Mouse (Mus musculus): ENCODE measurements around the gene Krt36.
A peak's percentile ranks its signal among the peaks of the same experiment; 100 is the strongest.

The Krt36 gene

DNA sequence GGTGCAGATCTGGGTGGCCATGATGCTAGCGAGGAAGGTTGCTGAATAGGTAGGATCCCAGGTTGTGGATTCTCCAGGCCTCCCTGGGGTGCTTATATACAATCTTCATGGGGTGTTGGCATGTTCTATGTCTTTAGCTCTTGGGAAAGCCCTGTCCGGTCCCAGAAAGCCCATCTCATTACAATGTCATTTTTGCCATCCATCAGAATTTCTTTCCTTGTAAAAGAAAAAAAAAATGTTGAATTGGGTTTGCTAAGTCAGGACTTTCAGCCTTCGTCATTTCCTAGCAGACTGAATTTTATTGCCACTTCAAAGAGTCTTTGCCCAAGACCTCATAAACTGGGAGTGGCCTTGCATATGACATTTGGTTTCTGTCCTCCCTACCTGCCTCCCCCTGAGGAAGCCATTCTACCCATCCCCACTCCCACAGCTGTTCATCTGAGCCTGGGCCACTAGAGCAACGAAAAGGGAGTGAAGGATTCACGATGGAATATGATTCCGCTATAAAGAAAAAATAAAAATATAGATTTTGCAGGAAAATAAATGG lies at the start of gene Krt36:
Gene Krt36 (minus strand): TSS at position 51 of the 547 bp plus-strand sequence.
- no peak for DNase-seq

DNA sequence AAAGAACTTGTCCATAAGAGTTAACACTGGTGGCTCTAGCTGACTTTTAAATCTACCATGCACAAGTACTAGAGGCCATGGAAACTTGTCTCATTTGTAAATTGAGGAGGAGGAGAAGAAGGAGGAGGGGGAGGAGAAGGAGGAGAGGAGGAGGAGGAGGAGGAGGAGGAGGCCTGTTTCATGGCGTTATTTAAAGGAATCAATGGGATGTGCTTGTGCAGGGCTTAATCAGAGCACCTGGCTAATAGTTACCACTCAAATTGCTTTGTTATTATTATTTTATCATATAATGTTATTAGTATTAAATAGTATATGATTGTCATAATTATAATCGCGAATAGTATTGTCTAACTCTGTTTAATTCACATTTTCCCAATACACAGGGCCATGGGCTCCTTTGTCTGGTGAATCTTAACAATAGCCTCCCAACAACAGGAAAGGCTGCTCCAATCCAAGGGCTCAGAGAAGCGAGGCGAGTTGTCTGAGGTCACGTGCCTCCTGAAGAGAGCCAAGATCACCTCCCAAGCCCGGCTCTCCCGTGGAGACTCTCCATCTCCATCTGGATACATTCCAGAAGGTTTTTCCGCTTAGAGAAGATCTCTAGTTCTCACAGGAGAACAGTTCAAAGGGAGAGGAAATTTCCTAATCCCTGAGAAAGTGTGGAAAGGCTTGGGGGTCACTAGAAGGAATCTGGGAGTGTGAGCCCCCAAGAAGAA lies 43.3 kb upstream of the Krt36 start, which contains the start of gene Krt19:
Gene Krt19 (minus strand): TSS at position 51 of the 716 bp plus-strand sequence.
- DNase-seq: no peak

DNA sequence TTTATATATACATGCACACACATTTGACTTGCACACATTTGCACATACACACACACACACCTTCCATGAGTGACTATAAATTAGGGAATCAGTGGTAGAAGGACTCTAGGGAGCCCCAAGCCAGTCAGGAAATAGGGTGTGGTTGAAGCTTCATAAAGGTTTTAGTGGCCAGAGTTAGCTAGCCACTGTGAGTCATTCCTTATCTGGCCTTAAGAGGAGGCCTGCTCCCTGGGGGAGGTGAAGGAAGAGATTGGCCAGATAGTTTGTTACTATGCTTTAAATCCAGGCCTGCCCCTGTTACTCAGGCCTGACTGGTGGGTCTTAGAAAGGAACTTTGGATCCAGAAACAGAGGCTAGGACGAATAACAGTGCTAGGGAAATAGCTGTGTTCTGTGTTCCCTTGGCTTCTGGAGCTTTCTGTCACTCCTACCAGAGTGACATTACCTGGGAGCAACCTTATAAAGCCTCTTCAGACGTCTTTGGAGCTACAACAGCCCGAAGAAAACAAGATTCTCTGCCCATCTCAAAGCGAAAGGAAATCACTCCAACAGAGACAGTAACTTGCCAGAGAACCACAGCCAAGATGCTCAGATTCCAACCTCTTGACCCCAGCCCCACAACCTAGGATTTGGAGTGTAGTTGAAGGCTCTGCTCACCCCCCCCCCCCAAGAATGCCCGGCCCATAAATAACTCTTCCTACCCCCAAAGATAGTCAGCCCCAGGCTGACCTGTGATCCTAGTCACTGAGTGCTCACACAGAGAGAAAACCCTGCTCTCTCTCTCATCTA lies 42.3 kb upstream of the Krt36 start:
- DNase-seq: no peak

DNA sequence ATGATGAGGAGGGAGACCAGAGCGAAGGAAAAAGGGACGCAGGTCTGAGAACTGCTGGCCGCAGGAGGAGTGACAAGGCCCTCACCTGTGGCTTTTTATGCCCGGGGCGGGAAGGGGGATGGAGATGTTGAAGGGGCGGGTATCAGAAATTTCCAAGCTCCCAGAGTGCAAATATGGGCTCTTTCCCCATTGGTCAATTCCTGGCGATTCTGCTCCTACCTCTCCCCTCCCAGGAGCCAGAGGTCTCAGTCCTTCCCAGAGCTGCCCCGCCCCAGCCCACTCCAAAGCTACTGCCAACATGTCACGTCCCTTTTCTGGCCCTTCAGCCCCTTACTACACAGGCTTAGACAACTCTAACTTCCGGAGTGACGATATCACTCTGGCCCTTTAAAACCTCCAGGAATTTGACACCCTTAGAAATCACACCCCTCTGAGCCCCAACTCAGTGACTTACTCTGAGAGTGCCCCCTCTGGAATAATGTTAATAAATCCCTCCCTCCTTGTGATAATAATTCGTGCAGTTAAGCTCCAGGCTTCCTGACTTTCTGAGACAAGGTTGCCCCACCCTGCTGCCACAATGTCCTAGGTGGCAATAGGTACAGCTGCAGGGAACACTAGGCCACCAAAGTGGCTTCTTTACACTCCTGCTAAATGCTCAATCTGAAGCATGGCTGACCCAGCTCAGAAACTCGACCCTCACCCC lies 40.6 kb upstream of the Krt36 start:
- no peak for DNase-seq

DNA sequence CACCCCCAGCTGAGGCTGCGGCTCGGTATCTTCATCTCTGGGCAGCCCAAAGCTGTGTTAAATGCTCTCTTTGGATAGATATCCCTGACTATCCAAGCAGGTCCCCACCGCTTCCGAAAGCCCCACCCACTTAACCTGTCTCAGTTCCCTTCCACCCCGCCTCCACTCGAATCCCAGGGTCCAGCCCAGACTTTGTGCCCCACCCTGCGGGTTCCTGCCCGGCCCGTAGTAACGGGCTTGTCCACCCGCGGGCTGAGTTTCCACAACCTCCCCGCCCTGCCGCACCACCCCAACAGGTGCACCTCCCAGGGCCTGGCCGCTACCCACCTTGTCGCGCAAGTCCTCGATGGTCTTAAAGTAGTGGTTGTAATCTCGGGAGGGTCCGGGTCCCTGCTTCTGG lies 39.7 kb upstream of the Krt36 start:
- no peak for DNase-seq

DNA sequence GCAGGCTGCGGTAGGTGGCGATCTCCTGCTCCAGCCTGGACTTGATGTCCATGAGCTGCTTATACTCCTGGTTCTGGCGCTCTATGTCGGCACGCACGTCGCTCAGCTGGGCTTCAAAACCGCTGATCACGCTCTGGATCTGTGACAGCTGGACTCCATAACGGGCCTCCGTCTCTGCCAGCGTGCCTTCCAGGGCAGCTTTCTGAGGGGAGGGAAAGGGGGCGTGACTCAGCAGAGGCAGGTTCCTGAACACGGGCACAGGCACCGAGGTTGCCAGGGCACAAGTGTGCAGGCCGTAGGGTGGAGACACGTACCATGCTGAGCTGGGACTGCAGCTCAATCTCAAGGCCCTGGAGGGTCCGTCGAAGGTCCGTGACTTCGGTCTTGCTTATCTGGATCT lies 35.5 kb upstream of the Krt36 start:
- DNase-seq: no peak

DNA sequence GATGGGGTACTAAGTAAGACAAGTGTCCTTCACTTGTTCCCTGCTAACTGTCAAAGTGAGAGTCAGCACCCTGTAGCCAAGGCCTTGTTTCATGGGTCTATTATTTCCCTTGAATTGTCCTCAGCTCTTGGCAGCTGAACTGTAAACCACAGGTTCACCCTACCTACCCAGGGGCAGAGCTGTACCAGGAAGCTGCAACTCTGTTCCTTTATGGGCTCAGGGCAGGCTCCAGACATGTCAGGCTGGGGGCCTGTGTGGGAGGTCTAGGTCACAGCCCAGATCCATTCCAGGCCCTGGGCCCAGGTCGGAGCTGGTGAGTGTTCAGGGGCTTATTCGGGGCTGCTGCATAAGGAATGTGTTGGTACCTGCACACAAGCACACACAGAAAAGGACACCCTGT lies 34.0 kb upstream of the Krt36 start:
- peak; percentile 10 for DNase-seq

DNA sequence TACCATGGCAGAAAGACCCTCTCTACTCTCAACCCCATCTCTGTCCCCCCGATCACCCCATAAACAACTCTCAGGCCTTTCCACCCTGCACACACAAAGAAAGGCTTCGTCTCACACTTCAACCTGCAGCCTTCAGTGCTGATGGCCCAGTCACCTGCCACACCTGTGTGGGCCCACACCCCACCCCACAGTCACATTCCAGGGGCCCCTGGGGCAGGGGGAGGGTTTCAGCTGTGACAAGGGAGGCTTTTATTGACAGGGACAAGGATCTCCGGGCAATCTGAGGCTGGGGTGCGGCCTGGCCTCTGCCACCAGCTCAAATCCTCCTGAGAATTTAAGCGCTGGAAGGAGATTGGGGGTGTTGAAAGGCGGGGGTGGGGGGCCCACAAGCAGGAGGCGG lies 33.4 kb upstream of the Krt36 start:
- DNase-seq: no peak

DNA sequence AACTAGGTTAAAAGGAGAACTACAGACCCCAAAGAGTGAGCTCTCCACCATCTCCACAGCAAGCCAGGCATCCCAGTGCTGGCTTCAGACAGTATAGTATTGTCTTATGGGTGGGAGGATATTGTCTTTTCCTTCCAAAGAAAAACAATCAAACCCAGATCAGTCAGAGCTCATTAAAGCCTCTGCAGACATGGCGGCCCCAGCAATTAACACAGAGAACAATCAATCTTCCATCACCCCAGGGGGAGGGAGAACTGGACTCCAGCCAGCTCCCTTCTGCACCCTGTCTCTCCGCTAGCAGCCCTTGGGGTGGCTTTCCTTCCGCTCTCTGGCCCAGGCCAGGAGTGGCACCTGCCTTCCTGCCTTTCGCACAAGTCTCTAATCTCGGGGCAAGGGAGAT lies 32.3 kb upstream of the Krt36 start:
- peak; percentile 95 for DNase-seq

DNA sequence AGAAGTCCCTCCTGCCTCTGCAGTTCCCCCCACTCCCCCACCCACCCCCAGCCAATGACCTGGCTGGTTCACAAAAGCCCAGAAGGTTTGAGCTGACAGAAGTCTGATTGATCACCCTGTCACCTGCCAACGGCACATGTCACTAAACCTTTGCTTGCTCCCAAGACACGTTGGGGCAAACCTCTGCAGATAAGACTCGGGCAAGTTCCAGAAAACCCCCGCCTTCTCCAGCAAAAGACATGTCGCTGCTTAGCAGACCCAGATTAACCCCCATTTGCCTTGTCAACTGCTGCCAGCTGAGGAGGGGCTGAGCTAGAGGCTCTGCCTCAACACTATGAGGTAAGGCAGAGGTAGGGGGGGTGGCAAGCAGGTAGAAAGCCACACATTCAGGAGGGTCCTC lies 31.1 kb upstream of the Krt36 start:
- DNase-seq: peak; percentile 26

DNA sequence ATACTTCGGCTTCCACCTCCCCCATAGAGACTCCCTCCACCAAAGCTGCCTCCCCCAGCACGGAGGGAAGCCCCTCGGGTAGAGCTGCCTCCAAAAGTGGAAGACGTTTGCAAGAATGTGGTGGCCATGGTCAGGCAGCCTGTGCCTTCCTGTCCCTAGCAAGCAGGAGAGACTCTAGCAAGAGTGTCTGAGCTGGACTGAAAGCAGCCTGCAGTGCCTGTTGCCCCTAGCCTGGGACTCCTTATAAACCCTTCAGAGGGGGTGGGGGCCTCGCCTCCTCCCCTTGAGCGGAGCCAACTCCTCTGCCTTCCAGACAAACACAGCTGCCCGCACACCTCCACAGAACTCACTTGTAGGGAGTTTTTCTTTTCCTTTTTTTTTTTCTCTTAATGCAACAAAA lies 30.3 kb upstream of the Krt36 start, which contains the start of gene Krt15:
Gene Krt15 (minus strand): TSS at position 198 of the 400 bp plus-strand sequence.
- no peak for DNase-seq

DNA sequence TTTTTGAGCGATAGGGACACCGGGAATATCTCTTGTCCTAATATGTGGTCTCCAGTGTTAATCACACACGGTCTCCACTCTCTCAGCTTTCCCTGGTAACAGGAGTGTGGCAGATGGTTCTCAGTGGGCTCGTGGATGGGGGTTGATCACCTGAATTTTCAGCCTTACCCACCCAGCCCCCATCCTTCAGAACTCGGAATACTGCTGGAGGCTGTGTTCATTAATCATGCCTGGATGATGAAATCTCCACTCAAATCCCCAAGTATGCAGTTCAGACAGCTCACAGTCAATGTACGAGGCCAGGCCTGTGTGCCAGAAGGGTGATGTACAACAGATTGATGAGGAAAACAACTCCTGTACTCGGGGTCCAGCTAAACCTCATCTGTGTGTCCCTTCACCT lies 19.5 kb upstream of the Krt36 start:
- no peak for DNase-seq

DNA sequence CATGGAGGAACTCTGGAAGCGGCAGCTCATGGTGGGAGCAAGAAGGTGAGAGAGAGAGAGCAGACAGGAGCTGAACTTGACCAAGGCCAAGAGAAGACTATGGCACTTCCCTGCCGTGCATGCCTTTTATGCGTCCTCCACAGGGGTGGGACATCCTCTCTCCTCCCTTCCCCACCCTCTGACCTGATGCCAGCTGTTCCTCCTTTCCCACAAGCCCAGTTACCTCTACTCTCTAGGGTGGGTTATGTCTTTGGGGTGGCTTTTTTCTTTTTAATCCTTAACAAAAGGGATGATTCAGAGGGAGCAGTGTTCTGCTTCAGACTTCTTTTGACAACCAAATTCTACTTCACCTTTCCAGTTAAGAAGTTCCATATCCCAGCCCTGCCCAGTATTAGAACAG lies 16.0 kb upstream of the Krt36 start, which contains the start of gene Krt13:
Gene Krt13 (minus strand): TSS at position 101 of the 400 bp plus-strand sequence.
- no peak for DNase-seq

DNA sequence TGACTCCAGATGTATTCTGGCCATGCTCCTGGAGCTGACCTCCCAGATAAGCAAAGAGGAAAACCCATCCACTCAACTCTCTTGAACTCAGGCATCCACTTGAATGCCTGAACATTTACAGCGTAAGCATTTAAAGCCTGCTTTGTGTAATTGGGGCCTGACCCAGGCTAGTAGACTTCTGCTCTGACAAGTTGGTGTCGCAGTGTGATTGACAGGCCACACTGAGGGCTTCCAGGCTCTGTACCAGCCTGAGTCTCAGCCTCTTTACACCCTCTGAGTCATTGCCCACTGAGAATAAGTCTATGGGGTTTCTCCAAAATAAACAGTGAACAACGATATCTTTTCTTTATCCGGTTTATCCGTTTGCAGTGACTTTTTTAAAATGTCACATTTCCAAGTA lies 14.9 kb upstream of the Krt36 start:
- no peak for DNase-seq

DNA sequence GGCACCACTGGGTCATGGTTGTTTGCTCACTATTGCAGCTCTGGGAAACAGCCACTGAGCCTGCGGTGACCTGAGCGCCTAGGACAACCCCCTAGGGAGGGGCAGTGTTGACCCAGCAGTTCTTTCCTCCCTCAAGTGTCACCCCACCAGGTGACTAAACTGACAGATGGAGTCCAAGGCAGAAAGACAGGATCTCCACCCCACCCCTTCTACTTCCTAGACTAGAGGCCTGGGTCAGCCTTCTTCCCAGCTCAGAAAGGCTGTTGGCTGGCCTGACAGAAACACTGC lies 8.3 kb upstream of the Krt36 start:
- DNase-seq: no peak

DNA sequence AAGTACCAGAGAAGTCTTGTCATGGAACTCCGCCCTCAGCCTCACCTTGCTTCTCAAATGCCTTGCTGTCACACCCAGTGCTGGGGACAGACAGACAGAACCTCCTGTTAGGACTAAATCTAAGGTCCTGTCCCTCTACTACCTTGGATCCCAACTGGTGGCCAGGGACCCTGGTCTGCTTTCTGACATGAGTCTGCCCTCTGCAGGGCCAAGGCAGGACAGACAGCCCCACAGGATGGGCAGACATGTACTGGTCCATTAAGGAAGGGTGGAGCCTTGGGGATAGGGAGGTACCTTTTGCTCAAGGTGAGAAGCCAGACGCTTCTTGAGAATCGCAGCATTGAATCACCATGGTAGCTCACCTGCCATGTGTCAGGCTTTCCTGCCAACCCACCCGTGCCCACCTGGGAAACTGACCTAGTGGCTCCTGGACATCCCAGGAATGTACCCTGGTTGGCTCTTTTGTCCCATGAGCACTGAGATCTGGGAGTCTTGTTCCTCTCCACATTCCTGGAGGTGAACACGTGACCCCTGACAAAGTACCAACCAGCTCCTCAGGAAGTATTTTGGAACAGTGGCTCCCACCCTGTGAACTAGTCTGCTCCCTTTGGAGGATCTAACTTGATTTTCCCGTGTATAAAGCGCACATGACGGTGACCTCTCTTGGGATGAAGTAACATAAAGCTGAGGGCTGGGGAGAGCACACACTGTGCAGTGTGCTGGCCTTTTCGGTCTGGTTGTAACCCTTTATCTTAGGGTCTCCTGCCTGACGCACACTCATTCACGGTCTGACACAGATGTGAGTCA lies 7.7 kb upstream of the Krt36 start:
- no peak for DNase-seq

DNA sequence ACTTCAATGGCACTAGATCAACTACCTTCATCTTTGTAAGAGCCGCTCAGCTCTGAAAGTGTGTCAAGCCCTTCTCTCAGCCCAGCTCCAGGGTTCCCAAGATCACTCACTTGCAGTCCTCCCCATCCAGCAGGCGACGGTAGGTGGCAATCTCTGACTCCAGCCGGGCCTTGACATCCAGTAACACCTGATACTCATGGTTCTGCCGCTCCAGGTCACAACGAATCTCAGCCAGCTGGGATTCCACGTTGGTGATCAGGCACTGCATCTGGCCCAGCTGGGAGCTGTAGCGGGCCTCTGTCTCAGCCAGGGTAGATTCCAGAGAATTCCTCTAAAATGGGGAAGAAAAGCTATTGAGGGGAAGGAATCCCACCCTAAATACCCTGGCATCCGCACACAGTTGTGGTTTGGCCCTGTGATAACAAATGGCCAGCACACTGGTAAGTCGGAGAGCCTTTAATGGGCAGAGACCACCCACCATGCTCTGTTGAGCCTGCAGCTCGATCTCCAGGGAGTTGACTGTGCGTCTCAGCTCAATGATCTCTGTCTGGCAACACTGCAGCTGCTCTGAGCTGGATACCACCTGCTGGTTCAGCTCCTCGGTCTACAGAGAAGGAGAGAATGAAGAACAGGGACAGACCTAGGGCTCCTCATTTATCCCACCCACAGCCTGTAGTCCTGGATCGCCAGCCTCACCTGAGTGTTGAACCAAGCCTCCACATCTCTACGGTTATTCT lies 2.6 kb downstream of the Krt36 start:
- peak; percentile 76 for DNase-seq

DNA sequence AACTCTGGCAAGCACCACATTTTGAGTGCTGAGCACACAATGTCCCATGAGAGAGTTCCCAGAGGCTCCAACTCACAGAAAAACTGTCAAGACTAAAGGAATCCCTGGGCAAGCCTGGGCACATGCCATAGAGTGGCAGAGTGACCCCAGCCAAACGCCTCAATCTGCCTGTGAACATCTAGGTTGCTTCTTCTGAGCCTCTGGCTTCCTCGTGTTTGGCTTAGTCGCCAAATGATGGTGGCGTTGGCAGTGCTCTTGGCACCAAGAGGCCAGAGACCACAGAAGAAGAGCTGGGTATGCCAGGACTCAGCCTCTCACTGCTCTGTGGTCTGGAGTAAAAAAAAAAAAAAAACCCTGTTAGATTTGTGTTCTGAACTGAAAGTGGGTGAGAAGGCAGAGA lies 5.0 kb downstream of the Krt36 start:
- DNase-seq: no peak

DNA sequence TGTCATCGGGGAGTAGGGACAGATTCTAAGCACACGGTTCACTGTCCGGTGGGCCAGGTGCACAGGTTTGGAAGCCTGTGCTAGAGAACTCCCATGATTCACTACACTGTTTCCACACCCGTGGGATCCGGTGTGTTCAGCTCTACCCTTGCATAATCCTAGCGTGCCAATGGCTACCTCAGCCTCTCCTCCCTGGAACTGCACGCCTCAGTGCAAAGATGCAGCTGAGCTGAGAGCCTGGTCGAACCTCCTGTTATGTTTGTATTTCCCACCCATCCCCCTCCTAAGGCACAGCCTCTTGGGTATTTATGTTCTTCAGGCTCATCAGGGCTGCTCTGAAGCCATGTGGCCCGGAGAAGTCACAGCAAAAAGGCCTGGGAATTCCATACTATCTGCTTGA lies 7.6 kb downstream of the Krt36 start:
- DNase-seq: peak; percentile 27

DNA sequence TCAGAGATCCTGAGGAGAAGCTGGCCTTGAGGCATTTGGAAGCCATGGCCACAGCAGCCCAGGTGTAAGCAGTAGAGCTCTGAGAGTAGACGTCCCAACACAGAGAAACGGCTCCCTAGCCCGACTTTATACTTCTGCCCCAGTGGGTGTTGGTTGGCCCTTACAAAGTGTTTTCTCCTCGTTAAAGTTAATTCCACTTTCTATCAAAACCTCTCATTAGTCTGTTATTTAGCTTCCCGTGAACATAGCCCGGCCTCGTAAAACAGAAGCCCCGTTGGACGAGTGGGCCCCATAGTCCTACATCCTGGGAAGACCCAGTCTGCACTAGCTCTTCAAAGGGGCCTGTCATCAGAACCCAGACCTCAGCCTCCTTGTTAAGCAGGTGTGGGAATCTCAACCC lies 9.3 kb downstream of the Krt36 start, which contains the start of gene Krt35:
Gene Krt35 (minus strand): TSS at position 101 of the 400 bp plus-strand sequence.
- DNase-seq: no peak

DNA sequence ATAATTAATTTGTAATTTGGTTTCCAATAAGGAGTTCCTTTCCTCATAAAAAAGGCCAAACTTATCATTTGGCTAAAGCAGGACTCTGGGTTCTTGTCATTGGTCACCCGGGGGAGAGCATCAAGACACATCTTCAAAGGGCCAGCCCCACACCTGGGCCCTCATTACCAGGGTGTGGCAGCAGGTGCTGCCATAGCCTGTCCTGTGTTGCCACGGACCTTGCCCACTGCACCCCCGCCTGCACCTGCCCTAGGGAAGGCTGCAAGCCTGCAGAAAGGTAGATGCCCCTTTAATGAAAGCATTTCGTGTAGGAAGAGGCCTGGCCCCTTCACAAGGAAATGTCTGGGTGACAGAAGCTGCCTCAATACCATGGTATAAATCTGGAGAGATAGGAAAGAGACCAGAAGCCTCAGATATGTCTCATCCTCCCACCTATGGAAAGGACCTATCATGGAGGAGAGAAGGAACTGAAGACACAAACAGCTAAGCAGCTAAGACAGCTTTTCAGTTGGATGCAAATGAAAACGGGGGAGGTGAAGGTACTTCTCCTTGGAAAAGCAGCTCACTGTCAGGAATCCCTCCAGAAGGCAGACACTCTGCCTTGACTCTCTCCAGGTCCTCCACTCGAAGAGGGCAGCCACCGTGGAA lies 16.9 kb downstream of the Krt36 start:
- no peak for DNase-seq

Measured in retina, postnatal 1 day (tissue).